ENCODE assay signal across 8 mouse cellular contexts in genomic region chr17:84185581-84186450, GRCm38 (mm10). TPM values are rescaled to one million over a fixed set of nuclear protein-coding genes. Genes with fewer than 3 reads are reported as not detected.
A peak's percentile ranks its signal among the peaks of the same experiment; 100 is the strongest.
DNase-seq lines count a peak whose midpoint lies in the region; ATAC-seq and TF ChIP-seq lines count a peak whose summit lies in the region.

No protein-coding gene starts in this region.

- TF ChIP-seq CTCF in gastrocnemius, adult 2 months (IDR thresholded peaks at IDR 0.05), result peak; percentile 42
- TF ChIP-seq CTCF in lung, adult 2 months (IDR thresholded peaks at IDR 0.05; ENCODE audit: insufficient read depth, low read length), result no peak

- H3K9me3 ChIP-seq in intestine, embryonic 16.5 days (ENCODE audit: control insufficient read depth, low read length), result no peaks in the 10 kb centered on the region

- H3K4me1 ChIP-seq in intestine, embryonic 16.5 days (ENCODE audit: control insufficient read depth, insufficient read depth, low read length), result peaks cover 43% of the 10 kb centered on the region
- peaks cover 27% of the 10 kb centered on the region for H3K4me1 ChIP-seq in lung, adult 2 months (ENCODE audit: control insufficient read depth, insufficient read depth, low read length)

- no peak for ATAC-seq in intestine, embryonic 16.5 days

- peak overlapping the region; percentile 87 for H3K27ac ChIP-seq in gastrocnemius, adult 2 months
- H3K27ac ChIP-seq in intestine, embryonic 16.5 days (ENCODE audit: low read length), result peak overlapping the region; percentile 99

- 0 out of 2 replicates have a peak, but pooled peaks have one; percentile 3 for TF ChIP-seq POLR2A in lung, adult 2 months (IDR thresholded peaks at IDR 0.05; ENCODE audit: borderline replicate concordance, extremely low read depth, low read depth, low read length)

- peak overlapping the region; percentile 89 for H3K4me3 ChIP-seq in gastrocnemius, adult 2 months
- peak overlapping the region; percentile 94 for H3K4me3 ChIP-seq in intestine, embryonic 16.5 days (ENCODE audit: low read length)
- peak overlapping the region; percentile 82 for H3K4me3 ChIP-seq in lung, adult 2 months (replicated peaks; ENCODE audit: extremely low read depth, low read depth, low read length)

- H3K27me3 ChIP-seq in intestine, embryonic 16.5 days (replicated peaks; ENCODE audit: control insufficient read depth, insufficient read depth, low read length), result no peaks in the 10 kb centered on the region

- peak overlapping the region; percentile 98 for H3K9ac ChIP-seq in intestine, embryonic 16.5 days (ENCODE audit: low read depth, low read length)

- peak; percentile 73 for DNase-seq in gastrocnemius, adult 2 months
- no peak for DNase-seq in gastrocnemius, adult 18-20 months (ENCODE audit: low spot score)
- DNase-seq in adrenal gland, postnatal 4 days (ENCODE audit: low spot score in 2 of 2), result peak; percentile 37 to 43
- DNase-seq in gastrocnemius, postnatal 14 days, result peak; percentile 72
- peak; percentile 75 for DNase-seq in lung, adult 2 months
- DNase-seq in right cerebral cortex, postnatal 4 days, result peak; percentile 69
- DNase-seq in frontal cortex, postnatal 36 days (ENCODE audit: low spot score in 2 of 2), result no peak

- under 1% methylated on average over 88 of the region's 108 CpGs for WGBS in intestine, embryonic 16.5 days
- 1% methylated on average over 103 of the region's 108 CpGs for WGBS in lung, adult 2 months

- peak overlapping the region; percentile 58 for H3K4me2 ChIP-seq in intestine, embryonic 16.5 days (ENCODE audit: low read depth, low read length)

- intact Hi-C loops in gastrocnemius, adult 2 months (cut with DNase I), result loop anchor here (5.0 kb wide), 1 partner anchor 39 kb away; no protein-coding TSS in a partner anchor
- intact Hi-C loops in gastrocnemius, postnatal 14 days (cut with DNase I; ENCODE audit: low total_unique reads), result no loop called here

- no peaks in the 10 kb centered on the region for H3K36me3 ChIP-seq in intestine, embryonic 16.5 days (ENCODE audit: control insufficient read depth, insufficient read depth, low read length)

RNA-seq across cellular contexts. Expression of gene Zfp36l2, which starts 1.9 kb away (rescaled TPM):
- total RNA-seq in gastrocnemius, adult 2 months (2021), result 10 to 100 TPM in 1 of 2 experiments, 1 to 10 TPM in 1; 9.7 to 10.1 TPM
- 10 to 100 TPM in 1 of 2 experiments, 1 to 10 TPM in 1; 7.4 to 10.8 TPM for total RNA-seq in gastrocnemius, adult 18-20 months (2021)
- total RNA-seq in adrenal gland, postnatal 4 days (2021), result 10 to 100 TPM; 65.6 to 71.3 TPM
- total RNA-seq in gastrocnemius, postnatal 14 days (2021), result 10 to 100 TPM; 17.0 to 21.3 TPM
- 14.4 and 16.2 TPM in 2 replicates for polyA plus RNA-seq in intestine, embryonic 16.5 days (2015; fragmentation: Nextera tagmentation; extraction: Ambion mirVana)
- polyA plus RNA-seq in lung, adult 2 months (2012; rRNA removed), result 101 and 187 TPM in 2 replicates

Comparison
In these comparisons a context has a peak if more than half of its experiments do, and no peak if none do; other contexts are left out.
1. DNase-seq: peak in gastrocnemius, adult 2 months (single experiment), adrenal gland, postnatal 4 days (2 of 2), gastrocnemius, postnatal 14 days (single experiment), lung, adult 2 months (single experiment) and right cerebral cortex, postnatal 4 days (single experiment); none in gastrocnemius, adult 18-20 months (single experiment) and frontal cortex, postnatal 36 days (0 of 2).
2. Peak in every context shown above with its lines, with median percentiles within 50 percentile points of each other: H3K4me3 ChIP-seq.